Comparison of ENCODE assay signal across 8 mouse cellular contexts in genomic region chr3:116661288-116661869, GRCm38 (mm10). TPM values are rescaled to one million over a fixed set of nuclear protein-coding genes. Genes with fewer than 3 reads are reported as not detected.
DNase-seq lines count a peak whose midpoint lies in the region; ATAC-seq and TF ChIP-seq lines count a peak whose summit lies in the region.

No protein-coding gene starts in this region.

- no peak for DNase-seq in left cerebral cortex, adult 2 months (ENCODE audit: extremely low spot score in 1 of 2, low spot score in 2 of 2)
- DNase-seq in left cerebral cortex, adult 18-20 months (ENCODE audit: low spot score in 2 of 2): no peak
- DNase-seq in brain, adult 2 months (ENCODE audit: low read depth, low spot score): peak; percentile 21
- peak; percentile 18 for DNase-seq in midbrain, embryonic 14.5 days
- no peak for DNase-seq in B cell, adult 2 months
- no peak for DNase-seq in spleen, postnatal 4 days (ENCODE audit: low spot score in 2 of 2)
- DNase-seq in gastrocnemius, postnatal 10 days: no peak

- peak overlapping the region; percentile 98 for H3K9ac ChIP-seq in hindbrain, embryonic 12.5 days
- H3K9ac ChIP-seq in midbrain, embryonic 14.5 days (replicated peaks; ENCODE audit: low read length): peak overlapping the region; percentile 97

- H3K4me3 ChIP-seq in left cerebral cortex, adult 2 months: peak overlapping the region; percentile 84
- H3K4me3 ChIP-seq in hindbrain, embryonic 12.5 days: peak overlapping the region; percentile 98
- peak overlapping the region; percentile 90 for H3K4me3 ChIP-seq in midbrain, embryonic 14.5 days (replicated peaks; ENCODE audit: low read depth, low read length)

- H3K9me3 ChIP-seq in hindbrain, embryonic 12.5 days (replicated peaks): no peaks in the 10 kb centered on the region
- no peaks in the 10 kb centered on the region for H3K9me3 ChIP-seq in midbrain, embryonic 14.5 days (ENCODE audit: control insufficient read depth, low read length)

- WGBS in hindbrain, embryonic 12.5 days: 9% methylated on average over 16 of the region's 16 CpGs
- 8% methylated on average over 16 of the region's 16 CpGs for WGBS in midbrain, embryonic 14.5 days

- intact Hi-C loops in left cerebral cortex, adult 2 months (cut with DNase I): loop anchor here (10.0 kb wide), 1 partner anchor 657 kb away; the partner anchor contains the start of genes Extl2 and Slc30a7

- peak; percentile 0; the same call in 1 of the 2 replicates for ATAC-seq in hindbrain, embryonic 12.5 days (ENCODE audit: low FRiP score)
- ATAC-seq in midbrain, embryonic 14.5 days (ENCODE audit: low FRiP score, low TSS enrichment): no peak

- no peaks in the 10 kb centered on the region for H3K36me3 ChIP-seq in hindbrain, embryonic 12.5 days
- H3K36me3 ChIP-seq in midbrain, embryonic 14.5 days (ENCODE audit: control insufficient read depth, insufficient read depth, low read length): no peaks in the 10 kb centered on the region

- H3K27me3 ChIP-seq in hindbrain, embryonic 12.5 days: no peaks in the 10 kb centered on the region
- no peaks in the 10 kb centered on the region for H3K27me3 ChIP-seq in midbrain, embryonic 14.5 days (ENCODE audit: control insufficient read depth, insufficient read depth, low read length)

- peaks cover 31% of the 10 kb centered on the region for H3K4me1 ChIP-seq in hindbrain, embryonic 12.5 days
- peaks cover 28% of the 10 kb centered on the region for H3K4me1 ChIP-seq in midbrain, embryonic 14.5 days (ENCODE audit: control insufficient read depth, insufficient read depth, low read length)

- TF ChIP-seq CTCF in left cerebral cortex, adult 2 months (IDR thresholded peaks at IDR 0.05): no peak

- H3K4me2 ChIP-seq in hindbrain, embryonic 12.5 days (replicated peaks): peak overlapping the region; percentile 63
- peak overlapping the region; percentile 84 for H3K4me2 ChIP-seq in midbrain, embryonic 14.5 days (ENCODE audit: low read length)

- peak overlapping the region; percentile 96 for H3K27ac ChIP-seq in left cerebral cortex, adult 2 months
- H3K27ac ChIP-seq in hindbrain, embryonic 12.5 days: peak overlapping the region; percentile 96
- peak overlapping the region; percentile 94 for H3K27ac ChIP-seq in midbrain, embryonic 14.5 days (replicated peaks; ENCODE audit: low read depth, low read length)

RNA-seq across cellular contexts. Expression of gene Mfsd14a, which starts 1.1 kb away (rescaled TPM):
- 10 to 100 TPM; 55.1 to 57.3 TPM for total RNA-seq in left cerebral cortex, adult 2 months (2021)
- 10 to 100 TPM; 52.7 to 57.1 TPM for total RNA-seq in left cerebral cortex, adult 18-20 months (2021)
- polyA plus RNA-seq in hindbrain, embryonic 12.5 days (2016; fragmentation: Nextera tagmentation; extraction: Ambion mirVana): 72.8 and 77.1 TPM in 2 replicates
- 61.4 and 75.5 TPM in 2 replicates for polyA plus RNA-seq in midbrain, embryonic 14.5 days (2014; fragmentation: Nextera tagmentation; extraction: Ambion mirVana)
- 10 to 100 TPM; 15.9 to 20.0 TPM for total RNA-seq in gastrocnemius, postnatal 10 days (2021)

RNA-seq across cellular contexts. Expression of gene Gm43191, which starts 19.7 kb away (rescaled TPM):
- under 1 TPM in 1 of 2 experiments, not detected in 1; 0.56 TPM for total RNA-seq in left cerebral cortex, adult 2 months (2021)
- total RNA-seq in left cerebral cortex, adult 18-20 months (2021): 1 to 10 TPM; 2.1 to 3.4 TPM
- not detected in 2 replicates for polyA plus RNA-seq in hindbrain, embryonic 12.5 days (2016; fragmentation: Nextera tagmentation; extraction: Ambion mirVana)
- polyA plus RNA-seq in midbrain, embryonic 14.5 days (2014; fragmentation: Nextera tagmentation; extraction: Ambion mirVana): not detected in 2 replicates
- not detected for total RNA-seq in gastrocnemius, postnatal 10 days (2021)

RNA-seq across cellular contexts. Expression of gene Trmt13, which starts 47.0 kb away (rescaled TPM):
- total RNA-seq in left cerebral cortex, adult 2 months (2021): 10 to 100 TPM; 17.4 to 19.4 TPM
- 10 to 100 TPM; 15.3 to 15.9 TPM for total RNA-seq in left cerebral cortex, adult 18-20 months (2021)
- polyA plus RNA-seq in hindbrain, embryonic 12.5 days (2016; fragmentation: Nextera tagmentation; extraction: Ambion mirVana): 29.5 and 34.5 TPM in 2 replicates
- polyA plus RNA-seq in midbrain, embryonic 14.5 days (2014; fragmentation: Nextera tagmentation; extraction: Ambion mirVana): 22.9 and 26.1 TPM in 2 replicates
- 1 to 10 TPM; 6.9 to 9.3 TPM for total RNA-seq in gastrocnemius, postnatal 10 days (2021)

RNA-seq across cellular contexts. Expression of gene Slc35a3, which starts 51.3 kb away (rescaled TPM):
- 10 to 100 TPM; 15.7 to 17.7 TPM for total RNA-seq in left cerebral cortex, adult 2 months (2021)
- total RNA-seq in left cerebral cortex, adult 18-20 months (2021): 10 to 100 TPM; 15.4 to 16.2 TPM
- 9.3 and 10.7 TPM in 2 replicates for polyA plus RNA-seq in hindbrain, embryonic 12.5 days (2016; fragmentation: Nextera tagmentation; extraction: Ambion mirVana)
- polyA plus RNA-seq in midbrain, embryonic 14.5 days (2014; fragmentation: Nextera tagmentation; extraction: Ambion mirVana): 7.9 and 8.3 TPM in 2 replicates
- total RNA-seq in gastrocnemius, postnatal 10 days (2021): 10 to 100 TPM; 10.6 to 11.8 TPM

Comparison
In these comparisons a context has a peak if more than half of its experiments do, and no peak if none do; other contexts are left out.
1. DNase-seq: peak in brain, adult 2 months (single experiment) and midbrain, embryonic 14.5 days (single experiment); none in left cerebral cortex, adult 2 months (0 of 2), left cerebral cortex, adult 18-20 months (0 of 2), B cell, adult 2 months (0 of 2), spleen, postnatal 4 days (0 of 2) and gastrocnemius, postnatal 10 days (single experiment).
2. Peak in every context shown above with its lines, with median percentiles within 50 percentile points of each other: H3K27ac ChIP-seq and H3K4me3 ChIP-seq.